Mouse (Mus musculus): ENCODE measurements around the gene Flvcr2.

Gene Flvcr2

GRCm38 (mm10) chr12:85736203-85736602 lies 10.1 kb upstream of the Flvcr2 start:
- DNase-seq: no peak

GRCm38 (mm10) chr12:85736960-85737359 lies 9.4 kb upstream of the Flvcr2 start:
- no peak for DNase-seq

- DNase-seq: no peak
Observed at GRCm38 (mm10) chr12:85746696-85747219, 419 bp downstream of the Flvcr2 start.

GRCm38 (mm10) chr12:85747343-85747742 lies 1.0 kb downstream of the Flvcr2 start:
- no peak for DNase-seq

- peak; percentile 61 for DNase-seq
Observed at GRCm38 (mm10) chr12:85749861-85750260, 3.5 kb downstream of the Flvcr2 start.

GRCm38 (mm10) chr12:85752116-85752515 lies 5.8 kb downstream of the Flvcr2 start:
- no peak for DNase-seq

GRCm38 (mm10) chr12:85753223-85753622 lies 6.9 kb downstream of the Flvcr2 start:
- DNase-seq: no peak

- no peak for DNase-seq
Observed at GRCm38 (mm10) chr12:85754611-85755265, 8.4 kb downstream of the Flvcr2 start.

GRCm38 (mm10) chr12:85756455-85756854 lies 10.1 kb downstream of the Flvcr2 start:
- no peak for DNase-seq

GRCm38 (mm10) chr12:85757074-85757473 lies 10.7 kb downstream of the Flvcr2 start:
- DNase-seq: no peak

- DNase-seq: peak; percentile 65
Observed at GRCm38 (mm10) chr12:85758741-85759140, 12.4 kb downstream of the Flvcr2 start.

GRCm38 (mm10) chr12:85761471-85761870 lies 15.1 kb downstream of the Flvcr2 start:
- DNase-seq: no peak

- DNase-seq: no peak
Observed at GRCm38 (mm10) chr12:85764686-85765085, 18.3 kb downstream of the Flvcr2 start.

GRCm38 (mm10) chr12:85766287-85766686 lies 19.9 kb downstream of the Flvcr2 start:
- DNase-seq: no peak

- no peak for DNase-seq
Observed at GRCm38 (mm10) chr12:85767750-85768149, 21.4 kb downstream of the Flvcr2 start.

- DNase-seq: no peak
Observed at GRCm38 (mm10) chr12:85771356-85771755, 25.0 kb downstream of the Flvcr2 start.

GRCm38 (mm10) chr12:85778962-85779361 lies 32.6 kb downstream of the Flvcr2 start:
- no peak for DNase-seq

GRCm38 (mm10) chr12:85779707-85780106 lies 33.4 kb downstream of the Flvcr2 start:
- no peak for DNase-seq

- DNase-seq: no peak
Observed at GRCm38 (mm10) chr12:85781606-85782005, 35.3 kb downstream of the Flvcr2 start.

GRCm38 (mm10) chr12:85784916-85785815 lies 38.8 kb downstream of the Flvcr2 start:
- peak; percentile 19 for DNase-seq

GRCm38 (mm10) chr12:85792158-85792557 lies 45.8 kb downstream of the Flvcr2 start:
- DNase-seq: no peak

- DNase-seq: no peak
Observed at GRCm38 (mm10) chr12:85792821-85793346, 46.5 kb downstream of the Flvcr2 start.

GRCm38 (mm10) chr12:85794094-85794493 lies 47.8 kb downstream of the Flvcr2 start:
- DNase-seq: no peak

GRCm38 (mm10) chr12:85795551-85795950 lies 49.2 kb downstream of the Flvcr2 start:
- DNase-seq: no peak

All from kidney, adult 18-20 months (tissue).